Mouse (Mus musculus): ENCODE data around the gene Armc8. TPM values are rescaled to one million over a fixed set of nuclear protein-coding genes. Genes with fewer than 3 reads are reported as not detected.

Gene Armc8
- polyA plus RNA-seq, 1 experiment from 2014 or later, result 19.5 TPM

GRCm38 (mm10) chr9:99436182-99437030 lies 132.3 kb downstream of the Armc8 start:
- ATAC-seq (replicated peaks; ENCODE audit: low FRiP score), result peak; percentile 81
- Histone ChIP-seq H3K4me1 (replicated peaks; ENCODE audit: control insufficient read depth, insufficient read depth, low read length) (peaks cover 4% of the 10 kb centered on the region; the same call in 1 of the 2 replicates), H3K27ac (ENCODE audit: low read depth, low read length) (no peak overlapping the region), H3K4me3 (ENCODE audit: low read depth, low read length) (peak overlapping the region; percentile 72), H3K9me3 (ENCODE audit: control insufficient read depth, low read length) (no peaks in the 10 kb centered on the region), H3K27me3 (replicated peaks; ENCODE audit: control insufficient read depth, insufficient read depth, low read length) (peaks cover 48% of the 10 kb centered on the region), H3K36me3 (ENCODE audit: control insufficient read depth, insufficient read depth, low read length) (no peaks in the 10 kb centered on the region), H3K4me2 (peak overlapping the region; percentile 94), H3K9ac (ENCODE audit: low read depth, low read length) (peak overlapping the region; percentile 60)
- peak; percentile 69 for DNase-seq (ENCODE audit: low spot score)
- WGBS, result under 1% methylated on average over 84 of the region's 86 CpGs

GRCm38 (mm10) chr9:99435619-99436181 lies 133.0 kb downstream of the Armc8 start:
- no peak overlapping the region for H3K27ac ChIP-seq (ENCODE audit: low read depth, low read length)
- peaks cover 48% of the 10 kb centered on the region for H3K27me3 ChIP-seq (replicated peaks; ENCODE audit: control insufficient read depth, insufficient read depth, low read length)
- H3K4me3 ChIP-seq (ENCODE audit: low read depth, low read length), result peak overlapping the region; percentile 72
- H3K9me3 ChIP-seq (ENCODE audit: control insufficient read depth, low read length), result no peaks in the 10 kb centered on the region
- no peak for DNase-seq (ENCODE audit: low spot score)
- peaks cover 4% of the 10 kb centered on the region; the same call in 1 of the 2 replicates for H3K4me1 ChIP-seq (replicated peaks; ENCODE audit: control insufficient read depth, insufficient read depth, low read length)
- H3K36me3 ChIP-seq (ENCODE audit: control insufficient read depth, insufficient read depth, low read length), result no peaks in the 10 kb centered on the region
- peak overlapping the region; percentile 60 for H3K9ac ChIP-seq (ENCODE audit: low read depth, low read length)
- 37% methylated on average over 16 of the region's 16 CpGs for WGBS
- no peak for ATAC-seq (replicated peaks; ENCODE audit: low FRiP score)
- peak overlapping the region; percentile 94 for H3K4me2 ChIP-seq

- no peaks in the 10 kb centered on the region for H3K36me3 ChIP-seq (ENCODE audit: control insufficient read depth, insufficient read depth, low read length)
- peaks cover 45% of the 10 kb centered on the region for H3K27me3 ChIP-seq (replicated peaks; ENCODE audit: control insufficient read depth, insufficient read depth, low read length)
- WGBS, result 62% methylated on average over 14 of the region's 14 CpGs
- no peak for ATAC-seq (replicated peaks; ENCODE audit: low FRiP score)
- H3K4me3 ChIP-seq (ENCODE audit: low read depth, low read length), result peak overlapping the region; percentile 72; the same call in 1 of the 2 replicates
- no peak for DNase-seq (ENCODE audit: low spot score)
- no peaks in the 10 kb centered on the region for H3K9me3 ChIP-seq (ENCODE audit: control insufficient read depth, low read length)
- peak overlapping the region; percentile 94 for H3K4me2 ChIP-seq
- peaks cover 4% of the 10 kb centered on the region; the same call in 1 of the 2 replicates for H3K4me1 ChIP-seq (replicated peaks; ENCODE audit: control insufficient read depth, insufficient read depth, low read length)
- H3K9ac ChIP-seq (ENCODE audit: low read depth, low read length), result peak overlapping the region; percentile 20; the same call in 1 of the 2 replicates
- no peak overlapping the region for H3K27ac ChIP-seq (ENCODE audit: low read depth, low read length)
These were observed 133.6 kb downstream of the Armc8 start for GRCm38 (mm10) chr9:99434892-99435618.

- Histone ChIP-seq H3K9ac (ENCODE audit: low read depth, low read length) (no peak overlapping the region), H3K36me3 (ENCODE audit: control insufficient read depth, insufficient read depth, low read length) (no peaks in the 10 kb centered on the region), H3K4me2 (no peak overlapping the region), H3K4me3 (ENCODE audit: low read depth, low read length) (no peak overlapping the region), H3K9me3 (ENCODE audit: control insufficient read depth, low read length) (no peaks in the 10 kb centered on the region), H3K4me1 (replicated peaks; ENCODE audit: control insufficient read depth, insufficient read depth, low read length) (peaks cover 4% of the 10 kb centered on the region; the same call in 1 of the 2 replicates), H3K27ac (ENCODE audit: low read depth, low read length) (no peak overlapping the region), H3K27me3 (replicated peaks; ENCODE audit: control insufficient read depth, insufficient read depth, low read length) (peaks cover 27% of the 10 kb centered on the region)
- WGBS, result 50% methylated on average over 4 of the region's 4 CpGs
- ATAC-seq (replicated peaks; ENCODE audit: low FRiP score), result peak; percentile 68
- no peak for DNase-seq (ENCODE audit: low spot score)
These were observed 136.2 kb downstream of the Armc8 start for GRCm38 (mm10) chr9:99432478-99432877.

- Histone ChIP-seq H3K4me2 (no peak overlapping the region), H3K9me3 (ENCODE audit: control insufficient read depth, low read length) (no peaks in the 10 kb centered on the region), H3K27ac (ENCODE audit: low read depth, low read length) (no peak overlapping the region), H3K4me3 (ENCODE audit: low read depth, low read length) (no peak overlapping the region), H3K4me1 (replicated peaks; ENCODE audit: control insufficient read depth, insufficient read depth, low read length) (peaks cover 2% of the 10 kb centered on the region; the same call in 1 of the 2 replicates), H3K36me3 (ENCODE audit: control insufficient read depth, insufficient read depth, low read length) (no peaks in the 10 kb centered on the region), H3K27me3 (replicated peaks; ENCODE audit: control insufficient read depth, insufficient read depth, low read length) (peaks cover 22% of the 10 kb centered on the region), H3K9ac (ENCODE audit: low read depth, low read length) (no peak overlapping the region)
- 75% methylated on average over 6 of the region's 6 CpGs for WGBS
- no peak for DNase-seq (ENCODE audit: low spot score)
- no peak for ATAC-seq (replicated peaks; ENCODE audit: low FRiP score)
These were observed 136.7 kb downstream of the Armc8 start for GRCm38 (mm10) chr9:99431963-99432362.

- Histone ChIP-seq H3K9ac (ENCODE audit: low read depth, low read length) (no peak overlapping the region), H3K4me1 (replicated peaks; ENCODE audit: control insufficient read depth, insufficient read depth, low read length) (peaks cover 2% of the 10 kb centered on the region; the same call in 1 of the 2 replicates), H3K4me3 (ENCODE audit: low read depth, low read length) (no peak overlapping the region), H3K9me3 (ENCODE audit: control insufficient read depth, low read length) (no peaks in the 10 kb centered on the region), H3K4me2 (no peak overlapping the region), H3K27ac (ENCODE audit: low read depth, low read length) (no peak overlapping the region), H3K27me3 (replicated peaks; ENCODE audit: control insufficient read depth, insufficient read depth, low read length) (peaks cover 16% of the 10 kb centered on the region), H3K36me3 (ENCODE audit: control insufficient read depth, insufficient read depth, low read length) (no peaks in the 10 kb centered on the region)
- DNase-seq (ENCODE audit: low spot score) (no peak), ATAC-seq (replicated peaks; ENCODE audit: low FRiP score) (no peak)
- WGBS, result 91% methylated on average over 8 of the region's 8 CpGs
These were observed 137.4 kb downstream of the Armc8 start for GRCm38 (mm10) chr9:99431346-99431745.

GRCm38 (mm10) chr9:99430806-99431205 lies 137.9 kb downstream of the Armc8 start:
- H3K27me3 ChIP-seq (replicated peaks; ENCODE audit: control insufficient read depth, insufficient read depth, low read length), result peaks cover 10% of the 10 kb centered on the region
- no peak overlapping the region for H3K9ac ChIP-seq (ENCODE audit: low read depth, low read length)
- DNase-seq (ENCODE audit: low spot score) (no peak), ATAC-seq (replicated peaks; ENCODE audit: low FRiP score) (no peak)
- H3K9me3 ChIP-seq (ENCODE audit: control insufficient read depth, low read length), result no peaks in the 10 kb centered on the region
- H3K4me3 ChIP-seq (ENCODE audit: low read depth, low read length), result no peak overlapping the region
- H3K27ac ChIP-seq (ENCODE audit: low read depth, low read length), result no peak overlapping the region
- 70% methylated on average over 6 of the region's 6 CpGs for WGBS
- H3K36me3 ChIP-seq (ENCODE audit: control insufficient read depth, insufficient read depth, low read length), result no peaks in the 10 kb centered on the region
- H3K4me2 ChIP-seq, result no peak overlapping the region
- H3K4me1 ChIP-seq (replicated peaks; ENCODE audit: control insufficient read depth, insufficient read depth, low read length), result peaks cover 2% of the 10 kb centered on the region; the same call in 1 of the 2 replicates

GRCm38 (mm10) chr9:99429845-99430244 lies 138.9 kb downstream of the Armc8 start:
- Histone ChIP-seq H3K36me3 (ENCODE audit: control insufficient read depth, insufficient read depth, low read length) (no peaks in the 10 kb centered on the region), H3K4me2 (no peak overlapping the region), H3K9me3 (ENCODE audit: control insufficient read depth, low read length) (no peaks in the 10 kb centered on the region), H3K4me1 (replicated peaks; ENCODE audit: control insufficient read depth, insufficient read depth, low read length) (no peaks in the 10 kb centered on the region; the same call in 1 of the 2 replicates), H3K27ac (ENCODE audit: low read depth, low read length) (no peak overlapping the region), H3K4me3 (ENCODE audit: low read depth, low read length) (no peak overlapping the region), H3K27me3 (replicated peaks; ENCODE audit: control insufficient read depth, insufficient read depth, low read length) (peaks cover 3% of the 10 kb centered on the region), H3K9ac (ENCODE audit: low read depth, low read length) (no peak overlapping the region)
- no peak for DNase-seq (ENCODE audit: low spot score)
- ATAC-seq (replicated peaks; ENCODE audit: low FRiP score), result no peak
- 86% methylated on average over 3 of the region's 3 CpGs for WGBS

Measured in liver, embryonic 11.5 days (tissue).